Mouse (Mus musculus) yolk sac, embryonic 10.5 days (tissue): ENCODE measurements around the gene Immt.
"Not testable (repeated sequence)": the region's sequence is repeated elsewhere in the genome, so short reads cannot be mapped to it uniquely, and the experiment has no call there.

Source experiments
- DNase-seq: peaks from one replicate; pipeline ENCODE4 v3.0.0-alpha.2; 2017; ENCODE audit warnings: low spot score

The Immt gene

GRCm38 (mm10) chr6:71846906-71847305 lies 15.8 kb downstream of the Immt start:
- DNase-seq: not testable (repeated sequence)

GRCm38 (mm10) chr6:71867751-71868150 lies 36.6 kb downstream of the Immt start:
- DNase-seq: no peak

- no peak for DNase-seq
Observed at GRCm38 (mm10) chr6:71868809-71869208, 37.7 kb downstream of the Immt start.

GRCm38 (mm10) chr6:71871396-71871795 lies 40.3 kb downstream of the Immt start:
- no peak for DNase-seq

GRCm38 (mm10) chr6:71877965-71878760 lies 47.0 kb downstream of the Immt start:
- peak; percentile 15 for DNase-seq

GRCm38 (mm10) chr6:71893263-71893662 lies 62.1 kb downstream of the Immt start:
- no peak for DNase-seq

- no peak for DNase-seq
Observed at GRCm38 (mm10) chr6:71907702-71908235, 76.6 kb downstream of the Immt start.

- DNase-seq: peak; percentile 96
Observed at GRCm38 (mm10) chr6:71908481-71909381, 77.6 kb downstream of the Immt start, which contains the start of the genes Ptcd3 and Polr1a. TSS of gene Ptcd3 (minus strand) at chr6:71908750. TSS of gene Polr1a (plus strand) at chr6:71909053.

- no peak for DNase-seq
Observed at GRCm38 (mm10) chr6:71909384-71909783, 78.3 kb downstream of the Immt start.

- no peak for DNase-seq
Observed at GRCm38 (mm10) chr6:71909840-71910239, 78.7 kb downstream of the Immt start.

GRCm38 (mm10) chr6:71911686-71912450 lies 80.7 kb downstream of the Immt start:
- DNase-seq: peak; percentile 51

- DNase-seq: no peak
Observed at GRCm38 (mm10) chr6:71920752-71921151, 89.6 kb downstream of the Immt start.

GRCm38 (mm10) chr6:71925233-71925632 lies 94.1 kb downstream of the Immt start:
- DNase-seq: not testable (repeated sequence)
